Mouse (Mus musculus) right cerebral cortex, postnatal 10 days (tissue): ENCODE results near the gene Gm10772.
"Not testable (repeated sequence)": the region's sequence is repeated elsewhere in the genome, so short reads cannot be mapped to it uniquely, and the experiment has no call there.

Source experiments
- DNase-seq, 2 experiments: peaks; one replicate each; pipeline ENCODE4 v3.0.0; 2021; ENCODE audit warnings: low spot score in 2 of 2

Gene Gm10772

GRCm38 (mm10) chr13:66227473-66227872 lies at the start of gene Gm10772:
Gm10772 (minus strand) TSS chr13:66227573.
- DNase-seq = not testable (repeated sequence)

GRCm38 (mm10) chr13:66263914-66264313 lies 36.5 kb upstream of the Gm10772 start:
- not testable (repeated sequence) for DNase-seq

- not testable (repeated sequence) for DNase-seq
These were observed 35.8 kb upstream of the Gm10772 start for GRCm38 (mm10) chr13:66263141-66263540.

DNA sequence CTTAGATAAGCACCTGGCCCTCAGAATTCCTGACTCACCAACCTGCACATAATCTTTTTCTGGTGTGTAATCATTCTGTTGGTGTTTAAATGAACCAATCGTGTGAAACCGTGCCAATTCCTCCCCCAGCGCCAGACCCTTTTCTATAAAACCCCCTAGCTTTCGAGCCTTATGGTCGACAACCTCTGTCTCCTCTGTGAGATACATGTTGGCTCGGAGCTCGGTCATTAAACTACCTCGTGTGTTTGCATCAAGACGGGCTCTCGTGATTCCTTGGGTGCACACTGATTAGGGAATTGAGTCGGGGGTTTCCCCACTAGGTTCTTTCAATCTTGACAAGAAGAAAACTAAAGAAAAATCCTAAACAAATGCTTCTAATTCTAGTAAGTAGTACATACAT lies 13.0 kb downstream of the Gm10772 start:
- no peak for DNase-seq

DNA sequence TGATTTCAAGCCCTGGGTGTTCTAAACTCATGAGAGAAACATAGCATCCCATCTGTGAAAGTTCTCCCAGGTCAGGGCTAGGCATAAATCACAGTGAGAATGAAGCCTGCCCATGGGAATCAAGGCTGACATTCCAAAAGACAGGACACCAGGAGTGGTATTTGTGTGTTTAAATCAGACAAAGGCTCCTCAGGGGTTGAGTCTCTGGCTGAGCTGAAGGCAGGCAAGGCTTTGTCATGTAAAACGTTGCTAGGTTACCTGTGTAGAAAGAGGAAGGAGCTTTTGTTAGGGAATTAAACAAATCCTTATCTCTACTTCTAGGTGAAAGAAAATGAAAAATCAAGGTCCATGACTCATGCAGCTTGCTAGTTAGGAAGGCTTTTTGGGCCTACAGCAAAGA lies 13.6 kb downstream of the Gm10772 start:
- DNase-seq = not testable (repeated sequence)

DNA sequence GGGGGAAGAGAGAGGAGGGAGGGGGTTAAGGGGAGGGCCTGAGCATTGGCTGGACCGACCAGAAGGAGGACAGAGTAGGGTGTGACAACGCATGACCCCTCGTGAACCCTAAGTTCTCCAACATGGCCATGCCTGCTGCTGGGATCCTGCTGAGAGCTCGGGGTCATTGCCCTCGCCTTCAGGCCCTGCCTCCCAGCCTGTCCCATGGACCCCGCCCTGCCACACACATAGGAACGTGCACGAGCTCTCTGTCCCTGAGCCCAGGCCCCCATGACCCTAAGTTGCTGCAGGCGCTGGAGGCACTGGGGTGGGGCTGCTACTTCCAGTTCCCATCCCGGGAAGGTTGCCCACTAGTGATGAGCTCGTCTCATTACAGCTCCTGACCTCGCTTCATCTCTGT lies 48.2 kb downstream of the Gm10772 start:
- not testable (repeated sequence) for DNase-seq
